In genomic region chr5:137102575-137103522, GRCm38 (mm10) we compare ENCODE assay signal across 8 mouse cellular contexts. TPM values are rescaled to one million over a fixed set of nuclear protein-coding genes. Genes with fewer than 3 reads are reported as not detected.
DNase-seq lines count a peak whose midpoint lies in the region; ATAC-seq lines count a peak whose summit lies in the region.

No protein-coding gene starts in this region.

- no peak overlapping the region for H3K4me3 ChIP-seq in forebrain, embryonic 10.5 days
- no peak overlapping the region for H3K4me3 ChIP-seq in forebrain, embryonic 12.5 days (replicated peaks)
- H3K4me3 ChIP-seq in brown adipose tissue, adult 24 weeks (ENCODE audit: insufficient read depth, low read depth, low read length), result no peak overlapping the region
- no peak overlapping the region for H3K4me3 ChIP-seq in midbrain, embryonic 14.5 days (replicated peaks; ENCODE audit: low read depth, low read length)

- intact Hi-C loops in gastrocnemius, postnatal 14 days (cut with DNase I; ENCODE audit: low total_unique reads), result no loop called here

- 78% methylated on average over 28 of the region's 28 CpGs for WGBS in forebrain, embryonic 10.5 days
- WGBS in forebrain, embryonic 12.5 days, result 74% methylated on average over 28 of the region's 28 CpGs
- WGBS in midbrain, embryonic 14.5 days, result 65% methylated on average over 28 of the region's 28 CpGs

- H3K36me3 ChIP-seq in forebrain, embryonic 10.5 days (replicated peaks), result no peaks in the 10 kb centered on the region
- H3K36me3 ChIP-seq in forebrain, embryonic 12.5 days (replicated peaks), result no peaks in the 10 kb centered on the region
- no peaks in the 10 kb centered on the region for H3K36me3 ChIP-seq in midbrain, embryonic 14.5 days (ENCODE audit: control insufficient read depth, insufficient read depth, low read length)

- H3K9ac ChIP-seq in forebrain, embryonic 12.5 days, result no peak overlapping the region
- H3K9ac ChIP-seq in midbrain, embryonic 14.5 days (replicated peaks; ENCODE audit: low read length), result no peak overlapping the region

- peak overlapping the region; percentile 48 for H3K27ac ChIP-seq in forebrain, embryonic 10.5 days
- no peak overlapping the region; the same call in 1 of the 2 replicates for H3K27ac ChIP-seq in forebrain, embryonic 12.5 days
- 0 out of 2 replicates have a peak overlapping the region, but pooled peaks have one; percentile 18 for H3K27ac ChIP-seq in brown adipose tissue, adult 24 weeks (replicated peaks; ENCODE audit: low read depth, low read length)
- no peak overlapping the region for H3K27ac ChIP-seq in midbrain, embryonic 14.5 days (replicated peaks; ENCODE audit: low read depth, low read length)

- no peak overlapping the region for H3K4me2 ChIP-seq in forebrain, embryonic 12.5 days
- H3K4me2 ChIP-seq in midbrain, embryonic 14.5 days (ENCODE audit: low read length), result no peak overlapping the region

- no peaks in the 10 kb centered on the region for H3K9me3 ChIP-seq in forebrain, embryonic 10.5 days
- no peaks in the 10 kb centered on the region for H3K9me3 ChIP-seq in forebrain, embryonic 12.5 days
- no peaks in the 10 kb centered on the region for H3K9me3 ChIP-seq in midbrain, embryonic 14.5 days (ENCODE audit: control insufficient read depth, low read length)

- H3K4me1 ChIP-seq in forebrain, embryonic 10.5 days, result peaks cover 11% of the 10 kb centered on the region
- H3K4me1 ChIP-seq in forebrain, embryonic 12.5 days, result peaks cover 9% of the 10 kb centered on the region; the same call in 1 of the 2 replicates
- H3K4me1 ChIP-seq in brown adipose tissue, adult 24 weeks (ENCODE audit: control insufficient read depth, insufficient read depth, insufficient read length, low read length), result no peaks in the 10 kb centered on the region; the same call in 1 of the 2 replicates
- 0 out of 2 replicates have a peak, but pooled peaks cover 5% of the 10 kb centered on the region for H3K4me1 ChIP-seq in midbrain, embryonic 14.5 days (ENCODE audit: control insufficient read depth, insufficient read depth, low read length)

- no peak for ATAC-seq in forebrain, embryonic 12.5 days (ENCODE audit: low FRiP score)
- ATAC-seq in midbrain, embryonic 14.5 days (ENCODE audit: low FRiP score, low TSS enrichment), result no peak

- H3K27me3 ChIP-seq in forebrain, embryonic 10.5 days (ENCODE audit: poor library complexity, severe bottlenecking), result no peaks in the 10 kb centered on the region
- no peaks in the 10 kb centered on the region for H3K27me3 ChIP-seq in forebrain, embryonic 12.5 days
- H3K27me3 ChIP-seq in midbrain, embryonic 14.5 days (ENCODE audit: control insufficient read depth, insufficient read depth, low read length), result no peaks in the 10 kb centered on the region

- DNase-seq in forebrain, embryonic 10.5 days (ENCODE audit: extremely low spot score, low spot score), result no peak
- peak; percentile 75 for DNase-seq in CD4-positive, CD25-positive, alpha-beta regulatory T cell, adult 2 months (ENCODE audit: low read depth, low spot score)
- peak; percentile 65 for DNase-seq in gastrocnemius, postnatal 14 days
- DNase-seq in layer of hippocampus, adult 8-10 months (ENCODE audit: low spot score in 2 of 2), result peak; percentile 49 to 58
- peak; percentile 19 for DNase-seq in midbrain, embryonic 14.5 days
- DNase-seq in thymus, postnatal 36 days, result peak; percentile 51 to 60

RNA-seq across cellular contexts. Expression of gene Trim56, which starts 13.2 kb away (rescaled TPM):
- polyA plus RNA-seq in forebrain, embryonic 10.5 days (2016; fragmentation: Nextera tagmentation; extraction: Ambion mirVana), result 4.6 and 5.0 TPM in 2 replicates
- polyA plus RNA-seq in forebrain, embryonic 12.5 days (2016; fragmentation: Nextera tagmentation; extraction: Ambion mirVana), result 5.6 and 6.8 TPM in 2 replicates
- 9.8 and 11.1 TPM in 2 replicates for polyA plus RNA-seq in brown adipose tissue, adult 24 weeks (2012; ENCODE audit: insufficient read depth, insufficient read length, missing spikeins)
- 1 to 10 TPM; 7.6 to 9.1 TPM for total RNA-seq in gastrocnemius, postnatal 14 days (2021)
- total RNA-seq in layer of hippocampus, adult 8-10 months (2022), result 10 to 100 TPM in 1 of 4 experiments, 1 to 10 TPM in 3; 6.1 to 11.0 (median 8.1) TPM
- 1.5 and 2.8 TPM in 2 replicates for polyA plus RNA-seq in midbrain, embryonic 14.5 days (2014; fragmentation: Nextera tagmentation; extraction: Ambion mirVana)

RNA-seq across cellular contexts. Expression of gene Serpine1, which starts 30.8 kb away (rescaled TPM):
- polyA plus RNA-seq in forebrain, embryonic 10.5 days (2016; fragmentation: Nextera tagmentation; extraction: Ambion mirVana), result 0.10 and 0.17 TPM in 2 replicates
- 0.11 and 0.35 TPM in 2 replicates for polyA plus RNA-seq in forebrain, embryonic 12.5 days (2016; fragmentation: Nextera tagmentation; extraction: Ambion mirVana)
- polyA plus RNA-seq in brown adipose tissue, adult 24 weeks (2012; ENCODE audit: insufficient read depth, insufficient read length, missing spikeins), result 4.1 and 9.6 TPM in 2 replicates
- 1 to 10 TPM; 1.2 to 1.9 TPM for total RNA-seq in gastrocnemius, postnatal 14 days (2021)
- total RNA-seq in layer of hippocampus, adult 8-10 months (2022), result 1 to 10 TPM in 2 of 4 experiments, under 1 TPM in 2; 0.77 to 3.0 (median 1.8) TPM
- polyA plus RNA-seq in midbrain, embryonic 14.5 days (2014; fragmentation: Nextera tagmentation; extraction: Ambion mirVana), result 0.26 and 0.28 TPM in 2 replicates

RNA-seq across cellular contexts. Expression of gene Muc3, which starts 46.3 kb away (rescaled TPM):
- not detected in 2 replicates for polyA plus RNA-seq in forebrain, embryonic 10.5 days (2016; fragmentation: Nextera tagmentation; extraction: Ambion mirVana)
- polyA plus RNA-seq in forebrain, embryonic 12.5 days (2016; fragmentation: Nextera tagmentation; extraction: Ambion mirVana), result not detected in 2 replicates
- not detected in 2 replicates for polyA plus RNA-seq in brown adipose tissue, adult 24 weeks (2012; ENCODE audit: insufficient read depth, insufficient read length, missing spikeins)
- not detected for total RNA-seq in gastrocnemius, postnatal 14 days (2021)
- total RNA-seq in layer of hippocampus, adult 8-10 months (2022), result not detected
- not detected in 2 replicates for polyA plus RNA-seq in midbrain, embryonic 14.5 days (2014; fragmentation: Nextera tagmentation; extraction: Ambion mirVana)

RNA-seq across cellular contexts. Expression of gene Ap1s1, which starts 56.9 kb away (rescaled TPM):
- polyA plus RNA-seq in forebrain, embryonic 10.5 days (2016; fragmentation: Nextera tagmentation; extraction: Ambion mirVana), result 195 and 198 TPM in 2 replicates
- 209 and 221 TPM in 2 replicates for polyA plus RNA-seq in forebrain, embryonic 12.5 days (2016; fragmentation: Nextera tagmentation; extraction: Ambion mirVana)
- 69.0 and 73.6 TPM in 2 replicates for polyA plus RNA-seq in brown adipose tissue, adult 24 weeks (2012; ENCODE audit: insufficient read depth, insufficient read length, missing spikeins)
- total RNA-seq in gastrocnemius, postnatal 14 days (2021), result 10 to 100 TPM; 24.3 to 26.0 TPM
- 100 to 1,000 TPM; 309 to 341 (median 318) TPM for total RNA-seq in layer of hippocampus, adult 8-10 months (2022)
- 214 and 238 TPM in 2 replicates for polyA plus RNA-seq in midbrain, embryonic 14.5 days (2014; fragmentation: Nextera tagmentation; extraction: Ambion mirVana)

Comparison
In these comparisons a context has a peak if more than half of its experiments do, and no peak if none do; other contexts are left out.
1. H3K27ac ChIP-seq: peak in forebrain, embryonic 10.5 days (single experiment) and brown adipose tissue, adult 24 weeks (single experiment); none in forebrain, embryonic 12.5 days (single experiment) and midbrain, embryonic 14.5 days (single experiment).